Mouse (Mus musculus) thymus, adult 2 months (tissue): ENCODE data around the gene Myo18a. TPM values are rescaled to one million over a fixed set of nuclear protein-coding genes. Genes with fewer than 3 reads are reported as not detected.
A peak's percentile ranks its signal among the peaks of the same experiment; 100 is the strongest.

Experiments used
- DNase-seq: peaks from one replicate; pipeline ENCODE4 v3.0.0; 2021
- H3K27ac ChIP-seq: fragments of 200-500 bp; 2 replicates; pipeline ENCODE4 v1.5.1; 2012; ENCODE audit warnings: low read length, control low read depth; ENCODE audit not compliant: control insufficient read depth, insufficient read depth
- H3K27me3 ChIP-seq: fragments of 200-500 bp; 2 replicates; pipeline ENCODE4 v1.6.1; 2012; ENCODE audit warnings: mild to moderate bottlenecking, low read length, moderate library complexity, mixed read lengths; ENCODE audit not compliant: control insufficient read depth, insufficient read depth
- H3K36me3 ChIP-seq: fragments of 200-500 bp; 2 replicates; pipeline ENCODE4 v1.6.1; 2012; ENCODE audit warnings: mild to moderate bottlenecking, low read length, moderate library complexity; ENCODE audit not compliant: control insufficient read depth, insufficient read depth
- H3K4me1 ChIP-seq: fragments of 200-500 bp; replicated peaks from 2 replicates; pipeline ENCODE4 v1.6.1; 2012; ENCODE audit warnings: low read length; ENCODE audit not compliant: control insufficient read depth, insufficient read depth
- H3K4me3 ChIP-seq: fragments of 200-500 bp; 2 replicates; pipeline ENCODE4 v1.5.1; 2012; ENCODE audit warnings: mild to moderate bottlenecking, low read length, control low read depth, moderate library complexity; ENCODE audit not compliant: control insufficient read depth, insufficient read depth
- CTCF ChIP-seq: fragments of 200-500 bp; IDR thresholded peaks from 2 replicates; pipeline ENCODE4 v1.5.1; 2012; ENCODE audit warnings: mild to moderate bottlenecking, control low read depth, low read length, moderate library complexity, borderline replicate concordance; ENCODE audit not compliant: control insufficient read depth, poor library complexity, insufficient read depth; ENCODE audit errors: extremely low read depth
- POLR2A ChIP-seq: fragments of 200-500 bp; IDR thresholded peaks from 2 replicates; pipeline ENCODE4 v1.6.1; 2012; ENCODE audit warnings: mild to moderate bottlenecking, low read length, control low read depth, moderate library complexity; ENCODE audit not compliant: control insufficient read depth, poor library complexity, insufficient read depth; ENCODE audit errors: extremely low read depth
- WGBS: fragments of 180-500 bp; shearing (Covaris S2); methylation state at CpG from one replicate; pipeline ENCODE4 v1.1.7; 2018; 5-methylcytosine and 5-hydroxymethylcytosine counted together
- polyA plus RNA-seq: library from polyadenylated mRNA; depleted of rRNA; stranded (reverse); fragments of >200 nt; gene quantifications from 2 replicates; pipeline ENCODE4 v1.2.3, GENCODE M21; 2012

Myo18a gene
- polyA plus RNA-seq, 1 experiment, result 105 TPM

GRCm38 (mm10) chr11:77779240-77779639 lies 16.2 kb downstream of the Myo18a start:
- no peak for DNase-seq
- no peaks in the 10 kb centered on the region for H3K27me3 ChIP-seq
- peaks cover 19% of the 10 kb centered on the region for H3K4me1 ChIP-seq
- peaks cover 14% of the 10 kb centered on the region; the same call in 1 of the 2 replicates for H3K36me3 ChIP-seq
- TF ChIP-seq POLR2A (no peak), CTCF (no peak)
- 82% methylated on average over 1 of the region's 1 CpGs for WGBS
- H3K27ac ChIP-seq, result no peak overlapping the region
- H3K4me3 ChIP-seq, result no peak overlapping the region

DNA sequence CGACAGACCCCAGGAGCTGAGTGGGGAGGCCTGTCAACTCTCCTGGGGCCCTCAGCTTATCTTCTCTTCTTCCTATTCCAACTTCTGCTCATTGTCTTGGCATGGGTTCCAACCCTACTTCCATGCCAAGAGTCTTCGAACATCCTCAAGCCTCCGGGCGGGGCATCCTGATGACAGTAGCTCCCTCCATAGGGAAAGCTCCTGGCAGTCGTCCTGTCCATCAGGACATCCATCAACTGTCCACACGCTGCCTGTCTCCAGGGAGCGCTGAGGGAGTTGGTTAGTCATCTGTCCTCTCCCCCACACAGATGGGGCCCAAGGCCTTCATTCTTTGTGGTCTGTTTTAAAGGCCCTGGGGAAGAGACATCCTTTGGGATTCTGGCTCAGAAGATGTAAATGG lies 18.0 kb downstream of the Myo18a start:
- TF ChIP-seq CTCF (no peak), POLR2A (no peak)
- Histone ChIP-seq H3K4me3 (no peak overlapping the region), H3K36me3 (peaks cover 14% of the 10 kb centered on the region; the same call in 1 of the 2 replicates), H3K27me3 (no peaks in the 10 kb centered on the region), H3K4me1 (peaks cover 36% of the 10 kb centered on the region), H3K27ac (no peak overlapping the region)
- whole genome bisulfite sequencing, result 94% methylated on average over 7 of the region's 7 CpGs
- no peak for DNase-seq

- Histone ChIP-seq H3K27me3 (no peaks in the 10 kb centered on the region), H3K4me1 (peaks cover 43% of the 10 kb centered on the region)
- 93% methylated on average over 7 of the region's 7 CpGs for WGBS
Observed at GRCm38 (mm10) chr11:77782104-77782815, 19.2 kb downstream of the Myo18a start.

GRCm38 (mm10) chr11:77783211-77783746 lies 20.2 kb downstream of the Myo18a start:
- TF ChIP-seq CTCF (no peak), POLR2A (no peak)
- Histone ChIP-seq H3K27me3 (no peaks in the 10 kb centered on the region), H3K36me3 (peaks cover 2% of the 10 kb centered on the region; the same call in 1 of the 2 replicates), H3K4me1 (peaks cover 48% of the 10 kb centered on the region), H3K4me3 (no peak overlapping the region), H3K27ac (no peak overlapping the region; the same call in 1 of the 2 replicates)
- no peak for DNase-seq
- WGBS, result 64% methylated on average over 10 of the region's 10 CpGs

More at GRCm38 (mm10) chr11:77782104-77782815, 19.2 kb downstream of the Myo18a start:
- H3K4me3 ChIP-seq, result no peak overlapping the region
- peaks cover 12% of the 10 kb centered on the region; the same call in 1 of the 2 replicates for H3K36me3 ChIP-seq
- no peak overlapping the region for H3K27ac ChIP-seq
- TF ChIP-seq POLR2A (no peak), CTCF (no peak)
- DNase-seq, result no peak

DNA sequence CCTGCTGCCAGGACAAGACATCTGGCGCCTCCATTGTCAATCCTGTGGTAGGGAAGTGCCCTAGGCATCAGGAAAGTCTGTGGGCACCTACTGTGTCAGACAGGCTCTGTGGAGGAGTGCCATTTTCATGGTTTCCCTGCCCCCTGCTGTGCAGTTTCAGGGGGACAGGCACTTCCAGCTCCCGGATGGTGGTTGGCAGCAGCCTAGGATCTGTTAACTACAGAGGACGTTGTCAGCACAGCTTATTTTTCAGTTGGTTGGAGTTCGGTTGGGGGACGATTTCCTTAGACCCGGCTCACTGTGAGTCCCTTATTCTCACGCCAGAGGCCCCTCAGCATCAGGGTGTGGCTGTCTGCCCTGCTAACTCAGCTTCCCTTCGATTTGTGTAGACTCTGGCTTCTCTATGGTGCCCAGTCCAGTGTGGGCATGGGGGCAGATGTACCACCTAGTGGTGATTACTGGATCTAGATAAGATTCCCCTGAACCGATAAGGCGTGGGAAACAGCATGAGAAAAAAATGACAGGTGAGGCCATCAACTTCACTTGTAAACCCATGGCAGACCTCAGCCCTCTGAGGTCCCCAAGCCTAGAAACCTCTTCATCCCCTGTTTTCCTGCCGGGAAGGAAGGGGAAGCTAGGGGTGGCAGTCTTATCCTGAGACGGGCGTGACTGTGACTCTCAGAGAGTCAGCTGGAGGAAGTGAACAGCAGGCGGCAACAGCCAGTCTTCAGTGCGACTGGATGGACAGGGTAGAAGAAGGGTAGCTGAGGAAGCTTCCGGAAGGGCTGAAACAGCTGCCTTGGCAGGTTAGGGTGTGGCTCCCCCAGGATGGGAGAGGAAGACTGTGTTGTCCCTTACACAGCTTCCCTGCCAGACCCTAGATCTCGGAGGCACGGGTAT lies 21.0 kb downstream of the Myo18a start:
- no peaks in the 10 kb centered on the region for H3K36me3 ChIP-seq
- no peak overlapping the region; the same call in 1 of the 2 replicates for H3K27ac ChIP-seq
- no peaks in the 10 kb centered on the region for H3K27me3 ChIP-seq
- peaks cover 46% of the 10 kb centered on the region for H3K4me1 ChIP-seq
- peak; percentile 37 for DNase-seq
- H3K4me3 ChIP-seq, result no peak overlapping the region; the same call in 1 of the 2 replicates
- whole genome bisulfite sequencing, result 14% methylated on average over 18 of the region's 18 CpGs
- TF ChIP-seq POLR2A, result no peak
- TF ChIP-seq CTCF, result peak; percentile 70; the same call in 1 of the 2 replicates

DNA sequence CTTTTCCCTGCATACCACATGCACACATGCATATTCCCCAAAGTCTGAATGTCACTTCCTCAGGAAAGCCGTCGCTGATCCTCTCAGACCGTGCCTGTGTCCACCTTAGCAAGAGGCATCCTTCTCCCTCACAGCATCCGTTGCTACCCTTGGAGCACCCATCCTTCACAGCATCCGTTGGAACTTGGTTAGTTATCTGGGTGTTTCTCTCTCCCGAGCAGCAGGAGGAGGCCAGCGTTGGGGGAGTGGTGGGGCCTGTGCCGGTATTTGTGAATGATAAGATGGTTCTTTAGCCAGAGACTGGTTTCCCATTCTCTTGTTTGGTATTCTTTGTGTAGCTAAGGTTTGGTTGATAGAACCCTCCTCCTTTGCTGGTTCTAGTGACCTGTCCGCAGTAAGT lies 21.8 kb downstream of the Myo18a start:
- TF ChIP-seq POLR2A, result no peak
- TF ChIP-seq CTCF, result no peak
- Histone ChIP-seq H3K27me3 (no peaks in the 10 kb centered on the region), H3K27ac (no peak overlapping the region), H3K4me3 (no peak overlapping the region), H3K4me1 (peaks cover 50% of the 10 kb centered on the region), H3K36me3 (no peaks in the 10 kb centered on the region)
- no peak for DNase-seq
- WGBS, result 97% methylated on average over 9 of the region's 9 CpGs
